Mouse (Mus musculus) heart, adult 11 months (tissue): ENCODE data around the gene Zfhx3.

ENCODE experiments used
- DNase-seq: peaks from one replicate; pipeline ENCODE4 v3.0.0; 2022

Gene Zfhx3

GRCm38 (mm10) chr8:108724818-108725506, 782.5 kb downstream of the Zfhx3 start:
- no peak for DNase-seq

GRCm38 (mm10) chr8:108725631-108726030, 783.2 kb downstream of the Zfhx3 start:
- no peak for DNase-seq

- no peak for DNase-seq
Measured at GRCm38 (mm10) chr8:108726541-108727241, 784.2 kb downstream of the Zfhx3 start.

- DNase-seq: no peak
Measured at GRCm38 (mm10) chr8:108729169-108729568, 786.7 kb downstream of the Zfhx3 start.

GRCm38 (mm10) chr8:108729667-108730329, 787.4 kb downstream of the Zfhx3 start:
- no peak for DNase-seq

- no peak for DNase-seq
Measured at GRCm38 (mm10) chr8:108730907-108731440, 788.5 kb downstream of the Zfhx3 start.

- peak; percentile 90 for DNase-seq
Measured at GRCm38 (mm10) chr8:108732500-108732899, 790.1 kb downstream of the Zfhx3 start.

GRCm38 (mm10) chr8:108733385-108733784, 790.9 kb downstream of the Zfhx3 start:
- no peak for DNase-seq

- DNase-seq: no peak
Measured at GRCm38 (mm10) chr8:108736442-108736841, 794.0 kb downstream of the Zfhx3 start.

- no peak for DNase-seq
Measured at GRCm38 (mm10) chr8:108738179-108738578, 795.7 kb downstream of the Zfhx3 start.

- DNase-seq: no peak
Measured at GRCm38 (mm10) chr8:108739517-108739916, 797.1 kb downstream of the Zfhx3 start.

- no peak for DNase-seq
Measured at GRCm38 (mm10) chr8:108740443-108740842, 798.0 kb downstream of the Zfhx3 start.

- DNase-seq: no peak
Measured at GRCm38 (mm10) chr8:108741651-108742050, 799.2 kb downstream of the Zfhx3 start.

- DNase-seq: no peak
Measured at GRCm38 (mm10) chr8:108742465-108742864, 800.0 kb downstream of the Zfhx3 start.

GRCm38 (mm10) chr8:108743238-108743637, 800.8 kb downstream of the Zfhx3 start:
- peak; percentile 98 for DNase-seq

- DNase-seq: peak; percentile 85
Measured at GRCm38 (mm10) chr8:108745551-108745950, 803.1 kb downstream of the Zfhx3 start.

GRCm38 (mm10) chr8:108748095-108748494, 805.7 kb downstream of the Zfhx3 start:
- no peak for DNase-seq

GRCm38 (mm10) chr8:108748851-108749376, 806.5 kb downstream of the Zfhx3 start:
- DNase-seq: peak; percentile 97

- DNase-seq: peak; percentile 90
Measured at GRCm38 (mm10) chr8:108750806-108751205, 808.4 kb downstream of the Zfhx3 start.

- no peak for DNase-seq
Measured at GRCm38 (mm10) chr8:108754556-108754955, 812.1 kb downstream of the Zfhx3 start.

GRCm38 (mm10) chr8:108755400-108756325, 813.2 kb downstream of the Zfhx3 start:
- DNase-seq: peak; percentile 93
